Mouse (Mus musculus): ENCODE results near the gene Polr2g. TPM values are rescaled to one million over a fixed set of nuclear protein-coding genes. Genes with fewer than 3 reads are reported as not detected.
A peak's percentile ranks its signal among the peaks of the same experiment; 100 is the strongest.

Polr2g gene
- polyA plus RNA-seq, 1 experiment: 72.9 TPM

DNA sequence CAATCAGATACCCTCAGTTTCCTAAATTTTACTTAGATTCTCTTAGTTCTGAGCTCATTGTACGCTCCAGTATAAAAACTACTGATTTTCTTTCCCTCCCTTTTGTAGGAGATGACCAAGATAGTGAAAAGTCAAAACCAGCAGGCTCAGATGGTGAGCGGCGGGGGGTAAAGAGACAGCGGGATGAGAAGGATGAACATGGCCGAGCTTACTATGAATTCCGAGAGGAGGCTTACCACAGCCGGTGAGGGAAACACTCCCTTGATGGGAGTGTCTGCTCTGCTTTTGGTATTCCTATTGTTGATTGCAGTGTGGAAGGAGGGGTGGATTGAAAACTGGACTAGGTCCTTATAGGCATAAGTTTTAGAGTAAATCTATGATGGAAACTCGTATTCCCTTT, 24.3 kb upstream of the Polr2g start:
- TF ChIP-seq CTCF (conservative IDR thresholded peaks at IDR 0.05; ENCODE audit: insufficient read depth, insufficient read length, low read depth, low read length): no peak
- TF ChIP-seq POLR2A (IDR thresholded peaks at IDR 0.05; ENCODE audit: low read depth, low read length): no peak
- H3K36me3 ChIP-seq (ENCODE audit: control insufficient read depth, insufficient read depth, low read length): peaks cover 16% of the 10 kb centered on the region
- 0 out of 2 replicates have a peak overlapping the region, but pooled peaks have one; percentile 13 for H3K4me3 ChIP-seq (ENCODE audit: insufficient read depth, low read depth, low read length)
- no peak overlapping the region for H3K27ac ChIP-seq (ENCODE audit: insufficient read depth, low read depth, low read length)
- whole genome bisulfite sequencing: 37% methylated on average over 8 of the region's 8 CpGs
- no peak for DNase-seq
- H3K4me1 ChIP-seq (ENCODE audit: control insufficient read depth, insufficient read depth, low read length): peaks cover 3% of the 10 kb centered on the region; the same call in 1 of the 2 replicates
- no peaks in the 10 kb centered on the region for H3K27me3 ChIP-seq (replicated peaks; ENCODE audit: control insufficient read depth, insufficient read depth, low read length)

DNA sequence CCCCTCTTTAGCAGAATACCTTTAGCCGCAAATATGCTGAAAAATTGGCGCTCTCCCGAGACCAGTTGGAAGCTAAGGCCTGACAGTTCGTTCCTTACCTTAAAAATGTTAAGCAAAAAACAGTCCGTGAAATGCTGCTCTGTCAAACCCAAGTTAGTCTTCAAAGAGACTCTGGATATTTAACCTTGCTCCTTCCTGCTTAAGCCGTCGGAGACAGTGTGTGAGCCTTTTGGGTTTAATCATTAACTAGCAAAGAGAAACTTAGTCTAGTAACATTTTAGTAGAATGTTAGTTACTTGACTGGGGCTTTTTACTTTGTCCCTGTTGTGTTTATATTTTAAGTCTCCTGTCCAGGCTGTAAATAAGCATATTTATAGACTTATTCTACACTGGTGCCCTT, 22.8 kb upstream of the Polr2g start:
- Histone ChIP-seq H3K27me3 (replicated peaks; ENCODE audit: control insufficient read depth, insufficient read depth, low read length) (no peaks in the 10 kb centered on the region), H3K27ac (ENCODE audit: insufficient read depth, low read depth, low read length) (peak overlapping the region; percentile 98), H3K4me1 (ENCODE audit: control insufficient read depth, insufficient read depth, low read length) (peaks cover 6% of the 10 kb centered on the region; the same call in 1 of the 2 replicates), H3K4me3 (ENCODE audit: insufficient read depth, low read depth, low read length) (peak overlapping the region; percentile 90), H3K36me3 (ENCODE audit: control insufficient read depth, insufficient read depth, low read length) (peaks cover 9% of the 10 kb centered on the region)
- DNase-seq: peak; percentile 82
- under 1% methylated on average over 7 of the region's 7 CpGs for WGBS
- no peak for TF ChIP-seq POLR2A (IDR thresholded peaks at IDR 0.05; ENCODE audit: low read depth, low read length)
- no peak for TF ChIP-seq CTCF (conservative IDR thresholded peaks at IDR 0.05; ENCODE audit: insufficient read depth, insufficient read length, low read depth, low read length)

DNA sequence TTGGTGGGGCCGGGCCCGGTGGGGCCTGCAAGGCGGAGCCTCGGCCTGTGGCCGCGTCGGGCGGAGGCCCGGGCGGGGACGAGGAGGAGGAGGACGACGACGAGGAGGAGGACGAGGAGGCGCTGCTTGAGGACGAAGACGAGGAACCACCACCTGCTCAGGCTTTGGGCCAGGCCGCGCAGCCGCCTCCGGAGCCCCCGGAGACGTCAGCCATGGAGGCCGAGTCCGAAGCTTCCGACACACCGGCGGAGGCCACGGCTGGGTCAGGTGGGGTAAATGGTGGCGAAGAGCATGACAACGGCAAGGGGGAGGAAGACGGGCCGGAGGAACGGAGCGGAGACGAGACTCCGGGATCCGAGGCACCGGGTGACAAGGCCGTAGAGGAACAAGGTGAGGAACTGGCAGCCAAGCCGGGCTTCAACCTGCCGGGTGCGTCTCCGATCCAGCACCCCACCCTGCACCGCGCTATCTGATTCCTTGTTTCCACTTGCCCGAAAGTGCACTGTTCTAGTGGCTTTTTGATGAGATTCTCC, 22.1 kb upstream of the Polr2g start:
- Histone ChIP-seq H3K36me3 (ENCODE audit: control insufficient read depth, insufficient read depth, low read length) (peaks cover 7% of the 10 kb centered on the region), H3K4me3 (ENCODE audit: insufficient read depth, low read depth, low read length) (peak overlapping the region; percentile 90), H3K27me3 (replicated peaks; ENCODE audit: control insufficient read depth, insufficient read depth, low read length) (no peaks in the 10 kb centered on the region), H3K4me1 (ENCODE audit: control insufficient read depth, insufficient read depth, low read length) (peaks cover 9% of the 10 kb centered on the region; the same call in 1 of the 2 replicates), H3K27ac (ENCODE audit: insufficient read depth, low read depth, low read length) (peak overlapping the region; percentile 98)
- no peak for DNase-seq
- TF ChIP-seq CTCF (conservative IDR thresholded peaks at IDR 0.05; ENCODE audit: insufficient read depth, insufficient read length, low read depth, low read length) (no peak), POLR2A (IDR thresholded peaks at IDR 0.05; ENCODE audit: low read depth, low read length) (no peak)
- under 1% methylated on average over 46 of the region's 48 CpGs for WGBS

DNA sequence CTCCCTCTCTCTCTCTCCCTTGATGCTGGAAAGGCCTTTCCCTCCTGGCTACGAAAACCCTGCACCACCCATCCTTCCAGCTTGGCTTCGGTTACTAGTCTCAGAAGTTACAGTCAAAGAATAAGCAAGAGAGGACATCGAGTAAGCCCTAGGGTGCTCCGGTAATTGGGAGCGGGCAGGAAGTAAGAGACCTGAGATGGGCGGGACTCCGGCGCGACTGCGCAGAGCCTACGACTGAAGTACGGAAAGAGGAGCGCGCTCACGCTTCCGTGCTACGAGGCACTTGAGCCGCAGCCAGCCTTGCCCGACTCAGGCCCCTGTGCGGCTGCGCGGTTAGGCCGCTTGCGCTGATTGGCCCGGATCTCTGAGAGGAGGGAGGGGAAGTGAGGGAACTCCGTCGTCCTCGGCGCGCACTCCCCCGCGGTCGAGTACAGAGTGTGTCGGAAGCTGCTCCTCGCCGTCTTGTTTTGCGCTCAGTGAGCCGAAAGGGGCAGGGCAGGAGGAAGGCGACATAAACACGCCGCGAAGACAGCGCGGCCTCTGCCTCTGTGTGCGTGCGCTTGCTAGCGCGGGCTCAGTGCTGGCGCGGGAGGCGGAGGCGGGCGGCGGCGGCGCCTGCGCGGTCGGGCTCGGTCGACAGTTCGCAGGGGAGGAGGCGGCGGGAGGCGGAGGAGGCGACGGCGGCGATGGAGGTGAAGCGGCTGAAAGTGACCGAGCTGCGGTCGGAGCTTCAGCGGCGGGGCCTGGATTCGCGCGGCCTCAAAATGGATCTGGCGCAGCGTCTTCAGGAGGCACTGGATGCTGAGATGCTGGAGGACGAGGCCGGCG, 21.4 kb upstream of the Polr2g start, which contains the start of gene Hnrnpul2:
Gene Hnrnpul2 (plus strand): TSS at position 415 of the 828 bp plus-strand sequence.
- TF ChIP-seq POLR2A (IDR thresholded peaks at IDR 0.05; ENCODE audit: low read depth, low read length): peak; percentile 93
- no peak for TF ChIP-seq CTCF (conservative IDR thresholded peaks at IDR 0.05; ENCODE audit: insufficient read depth, insufficient read length, low read depth, low read length)
- WGBS: 1% methylated on average over 81 of the region's 83 CpGs

DNA sequence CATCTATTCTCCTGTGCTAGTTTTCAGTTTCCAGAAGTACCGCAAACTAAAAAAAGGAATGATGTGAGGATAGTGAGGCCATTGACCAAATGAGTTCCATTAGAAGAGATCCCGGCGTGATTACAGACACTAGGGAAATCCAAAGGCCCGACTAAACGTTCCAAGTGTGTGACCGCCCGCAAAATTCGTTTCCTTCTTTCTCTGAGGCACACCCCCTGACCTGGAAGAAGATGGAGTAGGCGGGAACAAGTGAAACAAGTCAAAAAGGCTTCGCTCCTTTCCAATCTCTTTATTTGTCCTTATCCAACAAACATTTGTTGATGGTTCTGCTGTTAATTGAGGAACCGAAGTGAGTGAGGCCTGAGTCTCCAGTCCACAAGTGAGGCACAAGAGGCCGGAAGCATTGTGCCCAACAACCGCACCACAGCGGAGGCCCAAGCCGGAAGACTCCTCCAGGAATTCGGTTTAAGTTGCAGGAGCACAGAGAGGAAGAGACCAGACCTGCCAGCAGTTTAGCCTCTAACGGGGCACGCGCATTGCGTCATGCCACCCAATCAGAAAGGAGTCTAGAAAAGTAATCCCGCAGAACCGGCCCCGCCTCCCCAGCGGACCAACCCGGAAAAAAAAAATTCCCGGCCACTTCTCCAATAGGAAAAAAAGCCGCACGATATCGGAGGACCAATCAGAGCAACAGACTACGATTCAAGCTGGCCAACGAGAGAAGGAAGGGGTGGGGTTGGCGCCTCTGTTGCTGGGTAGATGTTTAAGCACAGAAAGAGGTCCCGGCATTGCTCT, 20.6 kb upstream of the Polr2g start, which contains the start of gene Ttc9c:
Gene Ttc9c (minus strand): TSS at position 533 of the 795 bp plus-strand sequence.
- under 1% methylated on average over 33 of the region's 33 CpGs for WGBS
- peak; percentile 99 for DNase-seq
- peaks cover 1% of the 10 kb centered on the region; the same call in 1 of the 2 replicates for H3K36me3 ChIP-seq (ENCODE audit: control insufficient read depth, insufficient read depth, low read length)
- no peaks in the 10 kb centered on the region for H3K27me3 ChIP-seq (replicated peaks; ENCODE audit: control insufficient read depth, insufficient read depth, low read length)
- H3K27ac ChIP-seq (ENCODE audit: insufficient read depth, low read depth, low read length): peak within 1 kb of the TSS; percentile 98
- peaks cover 9% of the 10 kb centered on the region; the same call in 1 of the 2 replicates for H3K4me1 ChIP-seq (ENCODE audit: control insufficient read depth, insufficient read depth, low read length)
- TF ChIP-seq CTCF (conservative IDR thresholded peaks at IDR 0.05; ENCODE audit: insufficient read depth, insufficient read length, low read depth, low read length) (no peak), POLR2A (IDR thresholded peaks at IDR 0.05; ENCODE audit: low read depth, low read length) (peak; percentile 77)
- peak within 1 kb of the TSS; percentile 90 for H3K4me3 ChIP-seq (ENCODE audit: insufficient read depth, low read depth, low read length)

More for the DNA sequence above, 21.4 kb upstream of the Polr2g start, which contains the start of gene Hnrnpul2:
- peak within 1 kb of the TSS; percentile 90 for H3K4me3 ChIP-seq (ENCODE audit: insufficient read depth, low read depth, low read length)
- H3K27me3 ChIP-seq (replicated peaks; ENCODE audit: control insufficient read depth, insufficient read depth, low read length): no peaks in the 10 kb centered on the region
- peaks cover 2% of the 10 kb centered on the region for H3K36me3 ChIP-seq (ENCODE audit: control insufficient read depth, insufficient read depth, low read length)
- H3K4me1 ChIP-seq (ENCODE audit: control insufficient read depth, insufficient read depth, low read length): peaks cover 9% of the 10 kb centered on the region; the same call in 1 of the 2 replicates
- DNase-seq: peak; percentile 99
- H3K27ac ChIP-seq (ENCODE audit: insufficient read depth, low read depth, low read length): peak within 1 kb of the TSS; percentile 98

DNA sequence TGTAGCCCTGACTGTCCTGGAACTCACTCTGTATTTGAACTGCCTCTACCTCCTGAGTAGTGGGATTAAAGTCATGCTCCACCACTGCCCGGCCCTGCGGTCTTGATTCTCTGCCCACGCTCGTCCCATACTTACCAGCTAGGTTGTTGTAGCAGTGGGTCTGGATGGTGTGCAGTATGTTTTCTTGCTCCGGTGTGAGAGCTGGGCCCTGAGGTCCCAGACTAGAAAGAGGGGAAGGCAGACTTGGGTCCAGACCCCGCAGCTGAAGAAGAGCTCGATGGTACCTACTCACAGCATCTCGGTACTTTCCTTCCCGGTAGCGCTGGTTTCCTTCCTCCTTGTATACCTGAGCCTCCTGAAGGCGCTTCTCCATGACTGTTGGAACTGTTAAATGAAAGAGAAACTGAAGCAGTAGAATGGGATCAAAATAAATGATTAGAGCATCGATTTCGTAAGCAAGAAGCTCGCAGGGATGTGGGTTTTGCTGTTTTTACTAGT, 20.0 kb upstream of the Polr2g start:
- no peaks in the 10 kb centered on the region for H3K27me3 ChIP-seq (replicated peaks; ENCODE audit: control insufficient read depth, insufficient read depth, low read length)
- 10% methylated on average over 14 of the region's 14 CpGs for WGBS
- H3K36me3 ChIP-seq (ENCODE audit: control insufficient read depth, insufficient read depth, low read length): peaks cover 1% of the 10 kb centered on the region; the same call in 1 of the 2 replicates
- TF ChIP-seq POLR2A (IDR thresholded peaks at IDR 0.05; ENCODE audit: low read depth, low read length): no peak
- no peak for TF ChIP-seq CTCF (conservative IDR thresholded peaks at IDR 0.05; ENCODE audit: insufficient read depth, insufficient read length, low read depth, low read length)
- H3K27ac ChIP-seq (ENCODE audit: insufficient read depth, low read depth, low read length): peak overlapping the region; percentile 98
- peaks cover 9% of the 10 kb centered on the region; the same call in 1 of the 2 replicates for H3K4me1 ChIP-seq (ENCODE audit: control insufficient read depth, insufficient read depth, low read length)
- peak overlapping the region; percentile 83 for H3K4me3 ChIP-seq (ENCODE audit: insufficient read depth, low read depth, low read length)
- DNase-seq: no peak

All from kidney, adult 2 months (tissue).